Mouse (Mus musculus): ENCODE results near the gene Arhgap22.

Gene Arhgap22

GRCm38 (mm10) chr14:33331627-33332026, 117.8 kb downstream of the Arhgap22 start:
- no peak for DNase-seq (ENCODE audit: low spot score)

DNA sequence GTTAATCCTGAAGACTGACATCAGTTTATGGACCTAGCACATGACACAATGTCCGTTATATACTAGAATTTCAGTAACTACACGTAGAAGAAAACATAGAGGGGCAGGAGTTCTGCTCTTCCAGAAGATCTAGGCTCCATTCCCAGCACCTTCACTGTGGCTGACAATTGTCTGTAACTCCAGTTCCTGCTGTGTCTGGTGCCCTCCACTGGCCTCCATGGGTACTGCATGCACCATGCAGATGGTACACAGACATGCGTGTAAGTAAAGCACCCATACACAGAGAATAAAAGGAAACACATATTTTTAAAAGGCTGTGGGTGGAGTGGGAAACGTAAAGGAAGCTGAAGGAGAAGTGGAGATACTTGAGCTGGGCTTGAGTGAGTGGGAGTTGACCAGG, 120.0 kb downstream of the Arhgap22 start:
- DNase-seq (ENCODE audit: low spot score): peak; percentile 41

- DNase-seq (ENCODE audit: low spot score): no peak
Measured at GRCm38 (mm10) chr14:33334402-33334801, 120.6 kb downstream of the Arhgap22 start.

DNA sequence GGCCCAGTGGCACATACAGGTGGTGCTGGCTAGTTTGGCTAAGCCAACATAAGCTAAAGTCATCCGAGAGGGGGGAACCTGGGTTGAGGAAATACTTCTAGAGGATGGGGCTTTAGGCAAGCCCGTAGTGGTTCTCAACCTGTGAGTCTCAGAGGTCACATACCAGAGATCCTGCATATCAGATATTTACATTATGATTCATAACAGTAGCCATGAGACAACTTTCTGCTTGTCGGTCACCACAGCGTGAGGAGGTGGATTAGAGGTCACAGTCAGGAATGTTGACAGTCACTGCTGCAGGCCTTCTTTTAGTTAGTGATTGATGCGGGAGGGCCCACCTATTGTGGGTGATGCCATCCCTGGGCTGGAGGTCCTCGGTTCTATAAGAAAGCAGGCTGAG, 121.9 kb downstream of the Arhgap22 start:
- DNase-seq (ENCODE audit: low spot score): no peak

GRCm38 (mm10) chr14:33338684-33339083, 124.9 kb downstream of the Arhgap22 start:
- DNase-seq (ENCODE audit: low spot score): no peak

- DNase-seq (ENCODE audit: low spot score): no peak
Measured at GRCm38 (mm10) chr14:33343131-33343725, 129.4 kb downstream of the Arhgap22 start.

DNA sequence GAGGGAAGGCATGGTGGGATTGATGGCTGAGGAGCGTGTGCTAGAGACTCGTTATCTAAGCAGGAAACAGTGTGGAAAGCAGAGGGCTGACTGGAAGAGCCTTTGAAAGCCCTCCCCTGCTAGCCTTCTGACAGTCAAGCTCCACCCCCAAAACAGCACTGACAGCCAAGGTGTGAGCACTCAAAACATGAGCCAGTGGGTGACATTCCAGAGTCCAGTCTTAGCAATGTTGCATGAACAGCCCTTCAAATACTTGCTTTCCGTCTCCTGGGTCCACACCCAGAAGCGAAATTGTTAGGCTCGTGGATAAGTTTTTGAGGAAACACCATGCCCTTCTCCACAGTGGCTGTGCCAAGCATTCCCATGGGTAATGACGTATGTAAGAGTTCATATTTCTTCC, 132.7 kb downstream of the Arhgap22 start:
- no peak for DNase-seq (ENCODE audit: low spot score)

- DNase-seq (ENCODE audit: low spot score): no peak
Measured at GRCm38 (mm10) chr14:33347738-33348137, 133.9 kb downstream of the Arhgap22 start.

DNA sequence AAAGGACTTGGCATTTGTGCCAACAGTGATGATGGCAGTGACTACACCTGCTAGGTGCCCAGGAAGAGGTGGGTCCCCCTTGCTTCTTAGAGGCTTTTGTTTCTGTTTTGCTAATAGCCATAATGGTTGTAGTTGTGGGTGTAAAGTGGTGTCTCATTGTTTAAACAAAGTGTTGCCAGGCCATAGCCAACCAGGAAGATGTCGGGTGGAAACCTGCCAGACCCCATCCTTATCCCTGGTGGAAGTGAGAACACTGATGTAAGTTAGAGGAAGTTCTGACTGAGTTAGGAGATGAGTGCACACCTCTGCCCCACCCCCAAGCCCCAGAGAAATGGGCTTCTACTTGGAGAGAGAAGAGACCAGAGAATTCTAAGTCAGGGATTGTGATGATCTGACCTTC, 134.3 kb downstream of the Arhgap22 start:
- DNase-seq (ENCODE audit: low spot score): no peak

- DNase-seq (ENCODE audit: low spot score): no peak
Measured at GRCm38 (mm10) chr14:33351019-33351418, 137.2 kb downstream of the Arhgap22 start.

DNA sequence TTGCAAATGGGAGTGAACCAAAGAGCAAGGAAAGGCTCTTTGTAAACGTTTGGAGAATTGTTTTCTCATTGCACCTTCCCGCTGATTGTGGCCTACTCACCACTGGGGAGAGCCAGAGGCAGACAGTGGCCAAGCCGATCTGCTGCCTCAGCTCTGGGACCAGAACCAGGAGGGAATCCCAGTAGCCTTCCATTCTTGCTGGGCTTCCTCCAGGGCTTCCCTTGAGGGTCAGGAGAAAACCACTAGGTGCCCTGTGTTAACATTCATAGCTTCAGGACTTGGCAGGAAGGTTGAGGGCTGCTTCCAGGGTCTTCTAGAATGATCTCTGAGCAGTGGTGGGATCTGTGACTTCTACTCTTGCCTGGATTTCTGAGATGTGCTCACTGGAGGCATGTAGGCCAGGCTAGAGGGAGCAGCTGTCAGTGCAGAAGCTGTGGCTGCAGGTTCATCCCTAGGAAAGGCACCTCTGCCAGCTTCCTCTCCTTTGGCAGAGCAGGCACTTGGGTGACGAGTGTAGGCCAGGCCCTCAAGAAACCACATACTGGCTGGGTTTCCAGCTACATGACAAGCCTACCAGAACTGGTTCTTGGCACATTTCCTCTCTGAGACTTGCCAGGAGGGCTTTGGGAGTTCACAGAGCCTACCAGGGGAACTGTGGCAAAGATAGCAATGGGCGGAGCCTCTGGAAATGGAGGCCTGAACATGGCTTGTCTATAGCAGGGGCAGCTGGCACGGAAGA, 138.3 kb downstream of the Arhgap22 start:
- DNase-seq (ENCODE audit: low spot score): no peak

- DNase-seq (ENCODE audit: low spot score): no peak
Measured at GRCm38 (mm10) chr14:33352890-33353289, 139.1 kb downstream of the Arhgap22 start.

DNA sequence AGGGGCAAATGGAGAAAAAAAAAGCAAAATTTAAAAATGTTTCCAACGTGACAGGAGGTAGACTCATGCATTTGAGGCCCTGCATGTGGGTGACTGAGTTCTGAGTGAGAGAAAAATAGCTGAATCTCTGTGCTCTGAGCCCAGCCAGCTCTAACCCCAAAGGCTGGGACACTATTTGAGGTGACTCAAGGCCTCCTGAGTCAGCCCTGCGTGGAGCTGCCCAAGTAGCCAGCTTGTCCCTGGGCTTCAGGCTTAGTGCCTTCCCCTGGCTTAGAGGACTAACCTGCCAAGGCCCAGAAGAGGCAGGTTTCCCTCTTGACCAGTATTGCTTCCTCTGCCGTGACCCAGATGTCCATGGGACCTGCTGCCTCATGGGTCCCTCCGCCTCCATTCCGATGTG, 141.4 kb downstream of the Arhgap22 start:
- DNase-seq (ENCODE audit: low spot score): no peak

- DNase-seq (ENCODE audit: low spot score): no peak
Measured at GRCm38 (mm10) chr14:33357600-33358368, 144.0 kb downstream of the Arhgap22 start.

DNA sequence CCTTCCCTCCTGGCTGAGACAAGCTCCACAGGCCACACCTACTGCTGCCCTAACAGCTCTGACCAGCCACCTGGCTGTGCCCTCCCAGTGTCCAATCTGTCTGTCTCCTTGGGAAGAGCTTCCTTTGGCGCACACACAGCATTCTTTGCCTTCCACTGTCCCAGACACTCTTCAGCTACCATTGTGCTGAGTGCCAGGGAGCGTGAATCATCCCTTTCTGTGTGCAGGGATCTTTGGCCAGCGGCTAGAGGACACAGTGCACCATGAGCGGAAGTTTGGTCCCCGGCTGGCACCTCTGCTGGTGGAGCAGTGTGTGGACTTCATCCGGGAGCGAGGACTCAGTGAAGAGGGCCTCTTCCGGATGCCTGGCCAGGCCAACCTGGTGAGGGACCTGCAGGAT, 145.1 kb downstream of the Arhgap22 start:
- no peak for DNase-seq (ENCODE audit: low spot score)

DNA sequence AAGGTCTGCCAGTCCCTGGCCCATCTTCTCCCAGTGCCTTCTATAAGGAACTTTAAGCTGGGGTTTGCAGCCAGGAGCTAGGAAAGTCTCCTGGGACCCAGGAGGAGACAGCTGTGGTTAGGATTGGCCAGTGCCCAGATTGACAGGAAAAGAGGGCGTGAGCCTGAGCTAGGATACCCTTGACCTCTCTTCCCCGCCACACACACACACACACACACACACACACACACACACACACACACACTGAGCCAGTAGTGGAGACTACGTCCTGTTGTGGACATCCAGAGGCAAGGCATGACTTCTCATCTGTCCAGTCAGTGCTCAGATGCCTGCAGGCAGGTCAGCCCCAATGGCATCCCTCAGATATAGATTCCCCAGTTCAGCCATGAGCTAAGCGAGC, 147.7 kb downstream of the Arhgap22 start:
- no peak for DNase-seq (ENCODE audit: low spot score)

- no peak for DNase-seq (ENCODE audit: low spot score)
Measured at GRCm38 (mm10) chr14:33362122-33362521, 148.3 kb downstream of the Arhgap22 start.

GRCm38 (mm10) chr14:33362807-33363206, 149.0 kb downstream of the Arhgap22 start:
- DNase-seq (ENCODE audit: low spot score): no peak

DNA sequence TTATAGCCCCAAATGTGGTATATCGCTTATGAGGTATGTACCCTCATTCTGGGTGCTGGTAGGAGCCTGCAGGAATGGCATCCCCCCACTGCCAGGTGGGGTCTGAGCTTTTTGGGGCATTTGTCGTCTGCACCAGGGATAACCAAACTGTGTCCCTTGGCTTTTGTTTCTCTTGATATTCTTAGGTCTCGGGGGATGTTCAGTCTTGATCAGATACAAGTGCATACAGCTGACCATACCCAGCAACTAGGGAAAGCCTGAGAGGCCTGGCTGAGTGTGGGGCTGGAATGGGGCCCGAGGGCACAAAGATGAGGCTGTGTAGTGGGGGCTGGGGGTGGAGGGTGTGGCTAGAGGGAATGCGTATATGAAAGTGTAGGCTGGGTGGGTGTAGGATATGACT, 149.8 kb downstream of the Arhgap22 start:
- DNase-seq (ENCODE audit: low spot score): no peak

GRCm38 (mm10) chr14:33364061-33364460, 150.2 kb downstream of the Arhgap22 start:
- no peak for DNase-seq (ENCODE audit: low spot score)

GRCm38 (mm10) chr14:33366891-33367777, 153.3 kb downstream of the Arhgap22 start:
- DNase-seq (ENCODE audit: low spot score): no peak

- DNase-seq (ENCODE audit: low spot score): no peak
Measured at GRCm38 (mm10) chr14:33369375-33369774, 155.5 kb downstream of the Arhgap22 start.
